Mouse (Mus musculus): ENCODE data around the gene Phf5a. TPM values are rescaled to one million over a fixed set of nuclear protein-coding genes. Genes with fewer than 3 reads are reported as not detected.

Gene Phf5a
- 138 and 146 TPM in 2 replicates for polyA plus RNA-seq (2014; fragmentation: Nextera tagmentation; extraction: Ambion mirVana)

GRCm38 (mm10) chr15:81871604-81872261 is at the start of gene Phf5a:
Phf5a (minus strand) TSS chr15:81871911.
- peak within 1 kb of the TSS; percentile 92 for H3K4me2 ChIP-seq (ENCODE audit: low read depth, low read length)
- ATAC-seq (ENCODE audit: low read depth) = peak; percentile 89
- H3K27ac ChIP-seq (replicated peaks; ENCODE audit: low read depth, low read length) = peak within 1 kb of the TSS; percentile 97
- 2% methylated on average over 30 of the region's 30 CpGs for WGBS
- H3K4me3 ChIP-seq (ENCODE audit: low read depth, low read length) = peak within 1 kb of the TSS; percentile 98
- peaks cover 8% of the 10 kb centered on the region for H3K4me1 ChIP-seq (ENCODE audit: control insufficient read depth, insufficient read depth, low read length)
- H3K27me3 ChIP-seq (replicated peaks; ENCODE audit: control insufficient read depth, insufficient read depth, low read length) = no peaks in the 10 kb centered on the region
- peaks cover 40% of the 10 kb centered on the region for H3K36me3 ChIP-seq (ENCODE audit: control insufficient read depth, insufficient read depth, low read length)
- H3K9ac ChIP-seq (ENCODE audit: low read depth, low read length) = peak within 1 kb of the TSS; percentile 80
- H3K9me3 ChIP-seq (ENCODE audit: control insufficient read depth, low read length) = no peaks in the 10 kb centered on the region
- peak; percentile 98 for DNase-seq (ENCODE audit: low spot score)

GRCm38 (mm10) chr15:81921255-81921654 is 49.5 kb upstream of the Phf5a start:
- no peak overlapping the region for H3K4me3 ChIP-seq (ENCODE audit: low read depth, low read length)
- no peak overlapping the region for H3K9ac ChIP-seq (ENCODE audit: low read depth, low read length)
- DNase-seq (ENCODE audit: low spot score) (no peak), ATAC-seq (ENCODE audit: low read depth) (no peak)
- 62% methylated on average over 4 of the region's 5 CpGs for WGBS
- H3K4me1 ChIP-seq (ENCODE audit: control insufficient read depth, insufficient read depth, low read length) = peaks cover 8% of the 10 kb centered on the region
- no peak overlapping the region for H3K27ac ChIP-seq (replicated peaks; ENCODE audit: low read depth, low read length)
- H3K27me3 ChIP-seq (replicated peaks; ENCODE audit: control insufficient read depth, insufficient read depth, low read length) = no peaks in the 10 kb centered on the region
- peaks cover 12% of the 10 kb centered on the region for H3K36me3 ChIP-seq (ENCODE audit: control insufficient read depth, insufficient read depth, low read length)
- no peaks in the 10 kb centered on the region for H3K9me3 ChIP-seq (ENCODE audit: control insufficient read depth, low read length)
- no peak overlapping the region for H3K4me2 ChIP-seq (ENCODE audit: low read depth, low read length)

GRCm38 (mm10) chr15:81920546-81921217 is 49.0 kb upstream of the Phf5a start:
- Histone ChIP-seq H3K9me3 (ENCODE audit: control insufficient read depth, low read length) (no peaks in the 10 kb centered on the region), H3K36me3 (ENCODE audit: control insufficient read depth, insufficient read depth, low read length) (peaks cover 17% of the 10 kb centered on the region), H3K4me3 (ENCODE audit: low read depth, low read length) (no peak overlapping the region), H3K27ac (replicated peaks; ENCODE audit: low read depth, low read length) (no peak overlapping the region), H3K9ac (ENCODE audit: low read depth, low read length) (no peak overlapping the region), H3K4me1 (ENCODE audit: control insufficient read depth, insufficient read depth, low read length) (peaks cover 8% of the 10 kb centered on the region), H3K27me3 (replicated peaks; ENCODE audit: control insufficient read depth, insufficient read depth, low read length) (no peaks in the 10 kb centered on the region), H3K4me2 (ENCODE audit: low read depth, low read length) (no peak overlapping the region)
- 79% methylated on average over 10 of the region's 10 CpGs for WGBS
- no peak for DNase-seq (ENCODE audit: low spot score)
- ATAC-seq (ENCODE audit: low read depth) = no peak

- no peaks in the 10 kb centered on the region for H3K9me3 ChIP-seq (ENCODE audit: control insufficient read depth, low read length)
- no peaks in the 10 kb centered on the region for H3K27me3 ChIP-seq (replicated peaks; ENCODE audit: control insufficient read depth, insufficient read depth, low read length)
- H3K4me2 ChIP-seq (ENCODE audit: low read depth, low read length) = no peak overlapping the region
- ATAC-seq (ENCODE audit: low read depth) = no peak
- no peak for DNase-seq (ENCODE audit: low spot score)
- H3K36me3 ChIP-seq (ENCODE audit: control insufficient read depth, insufficient read depth, low read length) = peaks cover 32% of the 10 kb centered on the region
- no peak overlapping the region for H3K4me3 ChIP-seq (ENCODE audit: low read depth, low read length)
- no peak overlapping the region for H3K9ac ChIP-seq (ENCODE audit: low read depth, low read length)
- no peaks in the 10 kb centered on the region for H3K4me1 ChIP-seq (ENCODE audit: control insufficient read depth, insufficient read depth, low read length)
- H3K27ac ChIP-seq (replicated peaks; ENCODE audit: low read depth, low read length) = no peak overlapping the region
- WGBS = 77% methylated on average over 5 of the region's 5 CpGs
These were observed 47.4 kb upstream of the Phf5a start for GRCm38 (mm10) chr15:81919062-81919461.

- H3K4me2 ChIP-seq (ENCODE audit: low read depth, low read length) = no peak overlapping the region
These were observed 46.1 kb upstream of the Phf5a start for GRCm38 (mm10) chr15:81917621-81918463.

GRCm38 (mm10) chr15:81917201-81917600 is 45.5 kb upstream of the Phf5a start:
- Histone ChIP-seq H3K9me3 (ENCODE audit: control insufficient read depth, low read length) (no peaks in the 10 kb centered on the region), H3K27me3 (replicated peaks; ENCODE audit: control insufficient read depth, insufficient read depth, low read length) (no peaks in the 10 kb centered on the region), H3K4me3 (ENCODE audit: low read depth, low read length) (no peak overlapping the region), H3K27ac (replicated peaks; ENCODE audit: low read depth, low read length) (no peak overlapping the region), H3K4me2 (ENCODE audit: low read depth, low read length) (no peak overlapping the region), H3K4me1 (ENCODE audit: control insufficient read depth, insufficient read depth, low read length) (no peaks in the 10 kb centered on the region), H3K9ac (ENCODE audit: low read depth, low read length) (no peak overlapping the region), H3K36me3 (ENCODE audit: control insufficient read depth, insufficient read depth, low read length) (peaks cover 50% of the 10 kb centered on the region)
- DNase-seq (ENCODE audit: low spot score) (no peak), ATAC-seq (ENCODE audit: low read depth) (no peak)
- WGBS = 83% methylated on average over 12 of the region's 12 CpGs

More at GRCm38 (mm10) chr15:81917621-81918463, 46.1 kb upstream of the Phf5a start:
- Histone ChIP-seq H3K4me1 (ENCODE audit: control insufficient read depth, insufficient read depth, low read length) (no peaks in the 10 kb centered on the region), H3K36me3 (ENCODE audit: control insufficient read depth, insufficient read depth, low read length) (peaks cover 44% of the 10 kb centered on the region), H3K27ac (replicated peaks; ENCODE audit: low read depth, low read length) (no peak overlapping the region), H3K9ac (ENCODE audit: low read depth, low read length) (no peak overlapping the region), H3K27me3 (replicated peaks; ENCODE audit: control insufficient read depth, insufficient read depth, low read length) (no peaks in the 10 kb centered on the region), H3K4me3 (ENCODE audit: low read depth, low read length) (no peak overlapping the region), H3K9me3 (ENCODE audit: control insufficient read depth, low read length) (no peaks in the 10 kb centered on the region)
- WGBS = 59% methylated on average over 6 of the region's 6 CpGs
- ATAC-seq (ENCODE audit: low read depth) (peak; percentile 73), DNase-seq (ENCODE audit: low spot score) (peak; percentile 48)

- H3K9ac ChIP-seq (ENCODE audit: low read depth, low read length) = no peak overlapping the region
- no peak overlapping the region for H3K4me3 ChIP-seq (ENCODE audit: low read depth, low read length)
- ATAC-seq (ENCODE audit: low read depth) (no peak), DNase-seq (ENCODE audit: low spot score) (no peak)
- H3K27me3 ChIP-seq (replicated peaks; ENCODE audit: control insufficient read depth, insufficient read depth, low read length) = no peaks in the 10 kb centered on the region
- no peaks in the 10 kb centered on the region for H3K9me3 ChIP-seq (ENCODE audit: control insufficient read depth, low read length)
- H3K4me2 ChIP-seq (ENCODE audit: low read depth, low read length) = no peak overlapping the region
- no peak overlapping the region for H3K27ac ChIP-seq (replicated peaks; ENCODE audit: low read depth, low read length)
- no peaks in the 10 kb centered on the region for H3K4me1 ChIP-seq (ENCODE audit: control insufficient read depth, insufficient read depth, low read length)
- H3K36me3 ChIP-seq (ENCODE audit: control insufficient read depth, insufficient read depth, low read length) = peaks cover 66% of the 10 kb centered on the region
- 79% methylated on average over 5 of the region's 5 CpGs for WGBS
These were observed 44.0 kb upstream of the Phf5a start for GRCm38 (mm10) chr15:81915663-81916062.

- H3K4me1 ChIP-seq (ENCODE audit: control insufficient read depth, insufficient read depth, low read length) = no peaks in the 10 kb centered on the region
- H3K36me3 ChIP-seq (ENCODE audit: control insufficient read depth, insufficient read depth, low read length) = peaks cover 76% of the 10 kb centered on the region
- H3K4me2 ChIP-seq (ENCODE audit: low read depth, low read length) = no peak overlapping the region
- no peak overlapping the region for H3K27ac ChIP-seq (replicated peaks; ENCODE audit: low read depth, low read length)
- no peak overlapping the region for H3K9ac ChIP-seq (ENCODE audit: low read depth, low read length)
- ATAC-seq (ENCODE audit: low read depth) = no peak
- no peak overlapping the region for H3K4me3 ChIP-seq (ENCODE audit: low read depth, low read length)
- no peaks in the 10 kb centered on the region for H3K9me3 ChIP-seq (ENCODE audit: control insufficient read depth, low read length)
- no peak for DNase-seq (ENCODE audit: low spot score)
- WGBS = 83% methylated on average over 5 of the region's 5 CpGs
- no peaks in the 10 kb centered on the region for H3K27me3 ChIP-seq (replicated peaks; ENCODE audit: control insufficient read depth, insufficient read depth, low read length)
These were observed 43.0 kb upstream of the Phf5a start for GRCm38 (mm10) chr15:81914668-81915067.
